Mouse (Mus musculus) pancreas, adult 10 weeks (tissue): ENCODE measurements around the gene Tmem206. TPM values are rescaled to one million over a fixed set of nuclear protein-coding genes. Genes with fewer than 3 reads are reported as not detected.

Experiments
- polyA plus RNA-seq: library from polyadenylated mRNA; stranded (reverse); fragments of 350-450 nt; fragmentation: Illumina TruSeq; extraction: RNeasy Lipid Tissue Mini Kit (QIAGEN cat#74804); gene quantifications from one replicate; pipeline ENCODE4 v1.2.3, GENCODE M21; 2015; ENCODE audit warnings: low read depth, low replicate concordance; ENCODE audit not compliant: insufficient read depth

Tmem206 gene
- polyA plus RNA-seq: 4.1 TPM

DNA sequence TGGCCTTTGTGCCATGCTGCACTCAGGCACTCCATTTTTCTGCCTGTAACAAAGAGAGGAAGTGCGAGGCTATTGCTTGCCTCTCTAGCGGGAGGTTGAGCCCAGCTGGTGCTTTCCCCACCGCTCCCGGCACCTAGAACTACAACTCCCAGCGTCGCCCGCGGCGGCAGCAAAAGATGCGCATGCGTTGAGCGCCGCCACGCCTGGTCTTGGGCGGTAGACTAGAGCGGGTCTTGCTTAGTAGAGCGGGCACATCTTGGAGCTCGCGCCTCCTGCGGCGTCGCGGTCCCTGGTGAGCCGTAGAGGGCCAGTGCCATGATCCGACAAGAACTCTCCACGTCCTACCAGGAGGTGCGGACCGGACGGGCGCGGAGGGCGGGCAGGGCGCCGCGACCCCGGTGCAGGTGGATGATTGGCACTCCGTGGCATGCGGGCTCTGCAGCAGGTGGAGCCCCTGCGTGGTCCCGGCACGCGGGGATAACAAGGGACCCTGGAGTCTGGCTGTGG lies at the start of gene Tmem206:
Tmem206 (plus strand) TSS at position 187 of the 507 bp plus-strand sequence.

DNA sequence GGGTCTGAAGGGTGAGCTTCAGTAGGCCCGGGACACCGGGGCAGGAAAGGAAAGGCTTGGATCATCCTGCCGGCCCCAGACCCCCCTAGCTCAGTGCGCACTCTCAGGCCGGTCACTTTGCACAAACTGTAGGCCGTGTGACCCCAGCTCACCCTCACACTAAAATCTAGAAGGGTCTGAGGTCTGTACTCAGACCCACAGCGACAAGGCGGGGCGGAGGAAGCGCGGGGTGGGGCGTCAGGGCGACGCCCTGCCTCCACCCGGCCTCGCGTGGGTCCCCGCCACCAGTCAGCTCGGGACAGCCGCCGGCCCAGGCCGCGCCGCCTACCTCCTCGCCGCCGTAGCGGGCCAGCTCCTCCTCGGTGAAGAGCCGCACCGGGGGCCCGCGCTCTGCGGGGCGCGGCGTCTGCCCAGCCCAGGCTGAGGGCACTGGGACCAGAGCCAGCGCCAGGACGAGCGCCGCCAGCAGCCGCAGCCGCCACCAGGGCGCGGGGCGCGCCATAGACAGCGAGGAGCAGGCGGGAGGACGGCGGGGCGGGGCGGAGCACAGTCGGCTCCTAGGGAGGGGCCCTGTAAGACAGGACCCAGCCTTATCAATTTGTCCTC lies 8.0 kb upstream of the Tmem206 start, which contains the start of gene Nenf:
Nenf (minus strand) TSS at position 604 of the 606 bp plus-strand sequence.

Other genes with a start within 250 kb of the Tmem206 start
- gene Batf3, start 228.1 kb upstream of the Tmem206 start, polyA plus RNA-seq: 1.9 TPM
- gene Fam71a, start 161.1 kb upstream of the Tmem206 start, polyA plus RNA-seq: not detected
- gene Atf3, start 107.9 kb upstream of the Tmem206 start, polyA plus RNA-seq: 6.2 TPM
- gene Nenf, start 7.7 kb upstream of the Tmem206 start, polyA plus RNA-seq: 38.0 TPM
- gene Ppp2r5a, start 77.4 kb downstream of the Tmem206 start, polyA plus RNA-seq: 28.2 TPM
- not detected for gene Dtl, start 249.6 kb downstream of the Tmem206 start, polyA plus RNA-seq
- 3.3 TPM for gene Ints7, start 249.7 kb downstream of the Tmem206 start, polyA plus RNA-seq